Mouse (Mus musculus): ENCODE data around the gene Haus2.
A peak's percentile ranks its signal among the peaks of the same experiment; 100 is the strongest.
"Not testable (repeated sequence)": the region's sequence is repeated elsewhere in the genome, so short reads cannot be mapped to it uniquely, and the experiment has no call there.

Haus2 gene

DNA sequence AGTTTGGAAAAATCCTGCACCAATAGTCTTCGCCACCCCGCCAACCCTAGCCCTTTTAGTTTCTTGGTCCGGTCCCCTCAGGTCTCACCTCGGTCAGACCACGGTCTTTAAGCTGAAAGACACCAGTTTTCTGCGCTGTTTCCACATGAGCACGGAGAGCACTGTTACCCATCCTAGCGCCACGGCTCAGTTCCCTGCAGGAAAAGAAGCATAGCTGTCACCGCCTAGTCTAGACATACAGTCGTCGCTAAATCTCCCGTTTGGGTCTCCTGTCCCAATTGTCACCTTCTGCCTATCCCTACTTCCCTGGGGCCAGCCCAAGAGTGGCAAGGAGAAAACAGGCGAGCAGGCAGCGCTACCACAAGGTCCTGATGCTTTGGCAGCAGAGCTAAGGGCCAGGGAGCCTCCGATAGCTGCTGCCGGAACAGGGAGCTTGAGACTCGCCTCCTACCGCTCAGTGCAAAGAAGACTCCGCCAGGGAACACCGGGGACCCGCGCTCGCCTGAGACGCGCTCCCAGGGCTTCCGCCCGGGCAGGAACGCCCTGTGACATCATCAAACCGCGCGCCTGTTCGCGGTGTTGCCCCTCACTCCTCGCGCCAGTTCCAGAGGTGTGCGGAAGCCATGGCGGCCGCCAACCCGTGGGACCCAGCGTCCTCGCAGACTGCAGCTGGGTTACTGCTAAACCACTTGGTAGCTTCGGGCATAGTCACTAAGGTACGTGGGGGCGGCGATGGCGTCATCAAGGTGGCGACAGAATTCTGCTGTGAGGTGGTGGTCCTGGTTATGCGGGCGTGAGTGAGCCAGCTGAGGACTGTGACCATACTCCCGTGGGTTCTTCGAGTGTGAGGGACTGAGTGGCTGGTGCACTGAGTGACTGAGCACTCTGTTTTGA is at the start of gene Haus2, which contains the start of gene Lrrc57:
Gene Haus2, plus strand, starts transcription at position 554 of the 894 bp plus-strand sequence.
Gene Lrrc57, minus strand, starts transcription at position 691 of the 894 bp plus-strand sequence.
- DNase-seq (ENCODE audit: low spot score in 2 of 2): peak; percentile 81 to 89

DNA sequence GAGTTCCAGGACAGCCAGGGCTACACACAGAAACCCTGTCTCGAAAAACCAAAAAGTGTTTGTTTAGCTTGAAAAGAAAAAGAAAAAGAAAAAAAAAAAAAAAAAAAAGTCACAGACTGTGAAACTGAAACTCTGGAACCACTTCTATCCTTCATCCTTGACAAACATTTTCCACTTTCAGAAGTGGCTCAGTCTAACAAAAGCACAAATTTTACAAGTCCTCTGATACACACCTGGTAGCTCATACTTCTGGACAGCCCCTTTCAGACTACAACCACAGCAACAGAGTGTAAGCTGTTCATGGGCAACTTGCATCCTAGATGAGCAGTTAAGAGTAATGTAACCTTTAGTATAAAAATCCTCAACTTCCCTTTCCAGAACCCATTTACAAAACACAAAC is 47.7 kb upstream of the Haus2 start:
- no peak for DNase-seq (ENCODE audit: low spot score in 2 of 2)

DNA sequence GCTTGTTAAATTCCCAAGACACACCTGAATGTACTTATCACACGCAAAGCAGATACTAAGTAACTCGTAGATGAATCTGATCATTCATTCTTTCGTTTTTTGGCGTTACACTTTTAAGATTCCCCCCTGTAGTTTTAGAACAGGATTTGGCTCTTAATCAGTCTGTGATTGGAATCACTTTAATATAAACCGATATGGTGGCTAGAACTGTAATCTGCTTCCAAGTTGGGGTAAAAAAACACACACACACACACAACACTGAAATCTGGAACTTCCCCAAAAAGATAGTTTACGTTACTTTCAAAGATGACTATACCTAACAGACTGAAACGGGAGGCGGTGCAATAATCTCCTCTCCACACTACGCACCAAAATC is 46.3 kb upstream of the Haus2 start:
- DNase-seq (ENCODE audit: low spot score in 2 of 2): no peak

DNA sequence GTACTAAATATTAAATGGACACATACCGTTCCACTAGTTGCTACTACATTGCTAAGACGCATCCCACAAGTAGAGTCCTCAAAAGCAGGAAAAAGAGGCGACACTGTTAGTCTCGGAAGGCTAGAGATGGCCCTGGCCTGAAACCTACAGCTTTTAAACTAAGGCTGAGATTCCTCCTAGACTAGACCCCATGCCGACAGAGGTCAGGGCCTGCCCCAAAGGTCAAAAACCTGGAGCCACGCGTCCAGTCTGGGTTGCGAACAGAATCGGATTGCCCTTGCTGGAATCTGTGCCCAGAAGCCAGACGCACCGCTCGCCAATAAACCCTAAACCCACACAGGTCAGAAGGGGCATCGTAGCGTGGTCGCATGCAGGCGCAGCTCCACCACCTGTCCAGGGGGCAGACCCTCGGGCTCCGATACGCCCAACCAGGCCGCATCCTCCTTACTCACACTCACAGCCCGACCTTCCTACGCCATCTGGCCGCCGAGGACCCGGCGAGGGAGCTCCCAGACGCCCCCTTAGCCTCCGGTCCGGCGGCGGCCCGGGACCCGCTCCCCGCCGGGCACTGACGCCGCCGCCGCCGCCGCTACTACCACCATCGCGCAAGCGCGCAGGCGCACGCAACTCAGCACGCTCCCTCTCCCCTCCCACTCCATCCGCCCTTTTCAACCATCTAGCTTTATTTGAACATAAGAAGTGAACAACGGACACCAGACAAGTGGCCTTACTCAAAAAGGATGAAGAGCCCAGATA is 45.8 kb upstream of the Haus2 start, which contains the start of gene Zfp106:
Gene Zfp106, minus strand, starts transcription at position 609 of the 756 bp plus-strand sequence.
- DNase-seq (ENCODE audit: low spot score in 2 of 2): peak; percentile 65 to 89

DNA sequence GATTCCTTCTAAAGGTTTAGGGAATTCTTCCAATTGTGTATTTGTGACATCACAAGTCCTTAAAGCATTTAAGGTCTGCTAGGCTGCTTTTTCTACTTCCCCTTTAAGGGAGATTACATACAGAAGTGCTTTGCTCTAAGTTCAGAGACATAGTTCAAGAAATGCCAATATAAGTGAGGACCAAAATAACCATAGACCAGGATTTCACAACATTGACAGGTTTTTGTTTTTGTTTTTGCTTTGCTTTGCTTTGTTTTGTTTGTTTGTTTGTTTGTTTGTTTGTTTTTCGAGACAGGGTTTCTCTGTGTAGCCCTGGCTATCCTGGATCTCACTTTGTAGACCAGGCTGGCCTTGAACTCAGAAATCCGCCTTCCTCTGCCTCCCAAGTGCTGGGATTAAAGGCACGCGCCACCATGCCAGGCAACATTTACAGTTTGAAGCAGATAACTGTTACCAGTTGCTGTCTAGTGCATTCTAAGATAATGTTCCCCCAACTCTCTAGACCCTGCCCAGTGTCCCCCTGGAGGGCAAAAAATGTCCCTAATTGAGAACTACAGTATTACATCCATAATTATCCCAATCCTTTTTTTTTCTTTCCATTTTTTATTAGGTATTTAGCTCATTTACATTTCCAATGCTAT is 44.5 kb upstream of the Haus2 start:
- DNase-seq (ENCODE audit: low spot score in 2 of 2): not testable (repeated sequence)

DNA sequence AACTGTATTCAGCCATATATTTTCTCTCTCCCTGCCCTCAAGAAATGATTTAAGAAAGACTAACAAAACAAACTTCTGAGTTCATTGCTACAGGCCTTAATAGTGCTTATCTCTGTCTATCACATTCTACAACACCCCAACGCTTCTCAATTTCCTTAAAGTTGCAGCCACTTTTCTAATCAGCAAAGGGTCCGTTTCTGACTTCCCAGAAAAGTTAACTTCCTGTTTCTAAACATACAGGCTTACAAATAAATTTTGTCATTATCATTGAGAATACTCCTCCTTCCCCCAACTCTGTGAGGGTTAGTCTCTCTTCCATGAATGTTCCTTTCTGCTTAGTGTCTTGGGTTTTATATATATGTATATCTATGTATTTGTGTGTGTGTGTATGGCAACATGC is 43.8 kb upstream of the Haus2 start:
- no peak for DNase-seq (ENCODE audit: low spot score in 2 of 2)

DNA sequence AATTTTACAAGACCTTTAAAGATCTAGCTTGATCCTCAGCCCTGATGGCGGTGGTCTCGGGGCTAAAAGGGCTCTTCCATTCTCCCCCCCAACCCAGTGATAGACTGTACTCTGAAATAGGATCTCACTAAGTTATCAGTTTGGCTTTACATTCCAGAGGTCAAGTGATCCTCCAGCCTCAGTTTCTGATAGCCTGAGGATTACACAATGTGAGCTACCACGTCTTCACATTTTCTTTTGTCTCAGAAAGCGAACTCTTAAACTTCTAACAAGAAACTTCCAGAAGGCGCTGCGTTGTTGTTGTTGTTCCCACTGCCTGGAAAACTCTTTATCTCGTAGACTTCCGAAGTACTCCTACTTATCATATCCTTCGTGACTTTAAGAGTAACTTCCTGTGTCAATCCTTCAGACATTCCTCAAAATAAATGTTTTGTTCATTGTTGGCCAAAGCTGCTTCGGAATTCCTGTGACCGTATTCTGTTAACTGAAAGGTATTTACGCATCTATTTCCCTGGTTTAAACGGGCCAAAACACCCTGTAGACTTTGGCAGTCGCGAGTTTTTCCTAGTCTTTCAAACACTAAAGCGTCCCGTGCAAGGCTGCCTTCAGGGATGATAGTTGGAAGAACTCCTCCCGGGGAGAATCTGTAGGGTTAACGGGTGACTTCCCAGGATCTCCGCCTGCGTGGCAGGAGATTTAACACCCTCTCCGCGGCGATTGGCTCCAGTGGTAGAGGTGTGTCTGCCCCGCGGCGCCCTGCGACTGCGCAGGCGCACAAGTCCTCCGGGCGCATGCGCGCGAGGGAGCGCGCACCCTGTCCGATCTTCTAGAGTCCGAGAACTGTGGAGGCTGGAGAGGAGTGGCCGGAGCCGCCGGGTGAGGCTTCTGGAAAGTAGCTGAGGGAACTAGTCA is 42.0 kb upstream of the Haus2 start, which contains the start of gene Snap23:
Gene Snap23, plus strand, starts transcription at position 786 of the 912 bp plus-strand sequence.
- peak; percentile 85 to 94 for DNase-seq (ENCODE audit: low spot score in 2 of 2)

DNA sequence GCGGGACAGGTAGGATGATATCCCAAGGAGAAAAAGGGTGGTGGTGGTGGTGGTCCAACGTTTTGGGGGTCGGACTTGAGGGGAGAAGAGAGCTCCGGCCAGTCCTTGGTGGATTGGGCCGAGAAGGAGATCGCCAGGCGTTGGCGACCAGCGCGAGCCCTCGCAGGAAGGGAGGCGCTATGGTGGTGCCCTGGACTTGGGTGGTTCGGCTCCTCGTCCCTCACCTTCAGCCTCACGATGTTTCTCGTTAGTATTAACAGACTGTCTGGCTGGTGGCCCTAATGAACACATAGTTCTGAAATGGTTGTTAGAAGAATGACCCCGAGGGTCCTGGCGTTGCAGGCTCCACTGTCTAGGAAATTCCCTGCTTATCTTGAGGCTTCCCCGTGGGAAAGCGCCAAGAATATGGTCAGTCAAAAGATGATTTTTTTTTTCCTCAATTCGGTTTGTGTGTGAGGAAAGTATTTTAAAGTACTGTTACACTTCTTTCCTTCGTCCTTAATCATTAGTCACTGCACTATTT is 41.3 kb upstream of the Haus2 start:
- no peak for DNase-seq (ENCODE audit: low spot score in 2 of 2)

DNA sequence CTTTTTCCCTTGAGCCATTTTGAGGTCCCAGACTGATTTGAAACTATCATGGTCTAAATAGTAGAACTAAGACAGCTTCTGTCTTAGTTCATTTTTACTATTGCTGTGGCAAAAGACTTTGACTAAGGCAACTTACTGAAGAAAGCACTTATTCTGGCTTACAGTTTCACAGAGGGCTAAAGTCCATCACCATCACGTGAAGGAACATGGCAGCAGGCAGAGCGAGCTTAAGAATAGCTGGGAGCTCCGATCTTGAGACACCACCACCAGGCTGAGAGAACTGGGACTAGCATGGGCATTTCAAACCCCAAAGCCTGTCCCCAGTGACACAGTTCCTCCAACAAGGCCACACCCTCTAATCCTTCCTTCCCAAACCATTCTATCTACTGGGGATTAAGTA is 38.1 kb upstream of the Haus2 start:
- no peak for DNase-seq (ENCODE audit: low spot score in 2 of 2)

DNA sequence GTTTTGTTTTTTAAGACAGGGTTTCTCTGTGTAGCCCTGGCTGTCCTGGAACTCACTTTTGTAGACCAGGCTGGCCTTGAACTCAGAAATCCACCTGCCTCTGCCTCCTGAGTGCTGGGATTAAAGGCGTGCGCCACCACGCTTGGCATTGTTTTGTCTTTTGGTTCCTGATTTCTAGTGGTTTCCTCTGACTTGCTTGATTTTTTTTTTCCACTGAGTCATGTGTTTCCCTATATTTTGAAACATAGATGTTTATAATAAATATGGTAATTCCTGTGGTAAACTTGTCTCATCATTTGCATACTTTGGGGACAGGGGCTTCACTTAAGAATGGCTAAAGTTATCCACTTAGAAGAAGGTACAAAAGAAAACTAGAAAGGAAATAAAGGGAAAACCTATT is 37.0 kb upstream of the Haus2 start:
- not testable (repeated sequence) for DNase-seq (ENCODE audit: low spot score in 2 of 2)

DNA sequence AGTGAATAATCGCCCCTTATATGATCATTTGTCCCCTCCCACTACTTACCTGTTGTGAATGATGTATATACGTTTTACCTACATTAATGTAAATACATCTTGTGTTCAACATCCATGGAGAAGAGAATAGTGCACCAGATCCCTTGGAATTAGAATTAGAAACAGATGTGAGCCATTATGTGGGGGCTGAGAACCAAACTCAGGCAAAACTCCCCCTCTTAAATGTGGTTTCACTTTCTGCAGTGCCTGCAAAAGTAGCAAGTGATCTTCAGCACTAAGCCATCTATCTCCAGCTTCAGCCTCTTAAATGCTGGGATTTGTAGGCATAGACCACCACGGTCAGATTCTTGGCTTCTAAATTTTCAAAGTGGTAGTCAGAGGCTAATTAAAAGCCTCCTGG is 34.1 kb upstream of the Haus2 start:
- DNase-seq (ENCODE audit: low spot score in 2 of 2): no peak

DNA sequence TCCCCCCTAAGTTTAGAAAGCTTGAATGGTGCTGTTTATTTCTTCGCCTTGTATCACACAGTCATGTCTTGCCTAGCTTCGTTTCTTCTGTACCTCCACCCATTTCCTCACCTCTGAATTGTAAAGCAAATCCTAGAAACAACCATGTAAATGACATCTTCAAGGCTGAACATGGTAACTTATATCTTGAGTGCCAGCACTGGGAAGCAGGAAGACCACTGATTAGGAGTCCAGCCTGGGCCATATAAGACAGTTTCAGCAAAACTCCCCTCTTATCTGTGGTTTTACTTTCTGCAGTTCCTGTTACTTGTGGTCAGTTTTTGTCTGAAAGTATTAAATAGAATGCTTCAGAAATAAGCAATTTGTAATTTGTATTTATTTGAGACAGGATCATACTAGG is 33.2 kb upstream of the Haus2 start:
- DNase-seq (ENCODE audit: low spot score in 2 of 2): no peak

DNA sequence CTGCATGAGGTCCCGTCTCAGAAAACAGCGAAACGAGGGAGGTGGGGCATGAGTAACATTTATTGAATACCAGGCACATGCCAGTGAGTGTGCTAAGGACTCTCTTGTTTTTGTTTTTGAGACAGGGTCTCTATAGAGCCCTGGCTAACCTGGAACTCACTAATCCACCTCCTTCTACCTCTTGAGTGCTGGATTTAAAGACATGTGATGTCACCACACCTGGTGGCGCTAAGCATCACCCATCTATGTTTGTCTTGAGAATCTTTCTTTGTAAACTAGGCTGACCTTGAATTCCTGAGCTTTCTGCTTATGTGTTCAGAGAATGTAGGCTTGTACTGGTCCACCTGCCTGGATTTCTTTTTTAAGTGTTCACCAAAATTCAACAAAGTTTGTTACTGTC is 31.4 kb upstream of the Haus2 start:
- DNase-seq (ENCODE audit: low spot score in 2 of 2): no peak

DNA sequence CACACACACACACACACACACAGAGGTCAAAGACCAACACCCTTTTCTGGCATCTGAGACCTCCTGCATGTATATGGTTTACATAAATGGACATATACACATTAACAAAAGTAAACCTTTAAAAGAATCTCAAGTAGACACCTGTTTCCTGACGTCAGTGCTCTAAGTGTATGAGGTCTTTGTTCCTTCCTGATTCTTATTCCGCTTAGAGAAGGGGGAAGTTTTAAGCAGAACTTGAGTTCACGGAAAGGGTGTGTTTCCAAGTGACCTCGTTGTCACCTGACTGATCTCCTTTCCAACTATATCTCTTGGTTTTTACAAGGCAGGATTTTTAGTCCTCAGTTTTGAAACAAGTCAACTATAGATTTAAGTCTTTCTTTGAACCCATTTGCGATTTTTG is 30.9 kb upstream of the Haus2 start:
- DNase-seq (ENCODE audit: low spot score in 2 of 2): no peak

DNA sequence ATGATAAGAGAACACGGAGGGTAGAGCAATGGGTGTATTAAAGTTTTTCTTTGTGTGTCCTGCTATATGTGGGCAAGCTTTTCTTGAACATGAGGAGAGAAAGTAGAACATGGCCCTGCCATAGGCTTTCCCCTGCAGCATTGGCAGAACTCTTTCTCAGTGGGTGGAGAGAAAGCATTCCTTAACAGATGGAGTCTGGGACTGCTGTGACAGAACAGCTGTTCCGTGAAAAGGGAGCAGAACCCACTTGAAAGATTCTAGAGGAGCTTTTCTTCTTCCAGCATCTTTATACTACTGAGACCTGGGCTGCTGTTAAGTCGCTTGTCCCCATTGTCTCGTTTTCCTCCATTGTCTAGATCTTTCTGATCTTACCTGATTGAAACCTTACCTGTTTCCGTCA is 19.4 kb upstream of the Haus2 start:
- peak in 1 of 2 experiments; percentile 85 for DNase-seq (ENCODE audit: low spot score in 2 of 2)

DNA sequence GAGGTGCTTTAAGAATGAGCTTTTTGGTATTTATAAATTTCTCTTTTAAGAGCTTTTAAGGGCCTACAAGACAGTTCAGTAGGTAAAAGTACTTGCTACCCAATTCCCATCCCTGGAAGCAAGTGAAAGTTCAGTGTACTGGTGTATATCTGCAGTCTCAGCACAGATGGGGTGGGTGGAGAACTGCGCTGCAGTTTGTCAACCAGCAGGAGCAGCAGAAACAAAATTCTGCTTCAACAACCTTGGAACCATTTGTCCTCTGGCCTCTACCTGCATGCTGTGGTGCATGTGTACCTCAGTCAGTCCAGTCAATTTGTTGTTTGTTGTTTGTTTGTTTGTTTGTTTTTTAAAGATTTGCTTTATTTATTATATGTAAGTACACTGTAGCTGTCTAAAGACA is 17.0 kb upstream of the Haus2 start:
- no peak for DNase-seq (ENCODE audit: low spot score in 2 of 2)

DNA sequence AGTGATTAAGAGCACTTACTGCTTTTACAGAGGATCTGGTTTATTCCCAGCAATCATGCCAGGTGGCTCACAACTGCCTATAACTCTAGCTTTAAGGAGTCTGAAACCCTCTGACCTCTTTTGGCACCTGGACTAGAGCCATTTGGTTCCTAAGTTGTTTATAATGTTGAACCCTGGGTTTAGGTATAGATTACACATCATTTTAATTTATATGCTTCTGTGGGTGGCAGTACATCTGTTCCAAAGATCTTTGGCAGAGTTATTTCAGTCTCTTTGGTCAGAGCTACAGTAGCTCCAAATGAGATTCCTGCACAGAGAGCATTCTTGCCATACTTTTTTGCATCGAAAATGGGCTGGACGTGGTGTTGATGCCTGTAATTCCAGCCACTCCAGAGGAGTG is 11.4 kb upstream of the Haus2 start:
- peak in 1 of 2 experiments; percentile 39 for DNase-seq (ENCODE audit: low spot score in 2 of 2)

DNA sequence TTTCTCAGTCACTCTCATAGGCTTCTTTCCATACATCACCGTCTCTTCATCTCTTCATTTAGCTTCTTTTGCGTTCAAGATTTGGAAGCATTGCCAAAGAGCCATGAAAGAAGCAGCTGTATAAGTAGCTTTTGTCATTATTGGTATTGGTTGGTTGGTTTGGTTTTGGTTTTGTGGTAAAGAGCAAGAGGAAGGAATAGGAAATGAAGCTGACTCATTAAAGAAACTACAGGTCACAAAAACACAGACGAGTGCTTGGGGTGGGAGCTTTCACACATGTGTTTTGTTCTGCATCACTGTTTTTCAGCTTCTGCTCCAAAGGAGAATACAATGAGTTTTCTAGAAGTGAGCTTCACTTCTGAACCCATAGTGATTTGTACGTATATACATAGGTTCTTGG is 9.7 kb upstream of the Haus2 start:
- no peak for DNase-seq (ENCODE audit: low spot score in 2 of 2)

DNA sequence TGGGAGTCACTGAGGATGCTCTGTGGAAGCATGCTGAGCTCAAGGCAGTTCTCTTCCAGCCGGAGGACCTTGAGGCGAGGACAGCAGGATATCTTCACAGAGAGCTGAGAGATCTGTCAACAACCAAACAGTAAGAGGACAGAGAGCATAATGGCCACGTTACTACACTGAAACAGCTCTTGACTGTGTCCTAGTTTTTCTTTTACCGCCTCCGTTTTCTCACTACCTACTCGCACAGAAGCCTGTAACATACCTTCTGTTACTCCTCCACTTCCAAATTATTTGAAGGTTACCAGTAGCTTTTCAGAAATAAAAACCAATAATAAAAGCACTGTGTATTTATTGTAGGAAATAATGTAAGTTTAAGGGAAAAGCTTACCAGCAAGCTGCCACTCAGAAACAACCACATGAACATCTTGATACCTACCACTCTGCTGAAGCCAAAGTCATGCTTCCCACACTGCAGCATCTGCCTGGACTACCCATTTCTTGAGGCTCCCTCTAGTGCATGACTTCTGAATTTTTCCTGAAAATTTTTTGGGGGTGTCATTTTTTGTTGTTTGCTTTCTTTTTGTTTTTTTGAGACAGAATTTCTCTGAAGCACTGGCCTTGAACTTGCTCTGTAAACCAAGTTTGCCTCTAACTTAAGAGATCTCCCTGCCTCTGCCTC is 3.0 kb upstream of the Haus2 start:
- DNase-seq (ENCODE audit: low spot score in 2 of 2): peak in 1 of 2 experiments; percentile 57
